Mouse (Mus musculus): Measurements from ENCODE around the gene Tmc7.

The Tmc7 gene

DNA sequence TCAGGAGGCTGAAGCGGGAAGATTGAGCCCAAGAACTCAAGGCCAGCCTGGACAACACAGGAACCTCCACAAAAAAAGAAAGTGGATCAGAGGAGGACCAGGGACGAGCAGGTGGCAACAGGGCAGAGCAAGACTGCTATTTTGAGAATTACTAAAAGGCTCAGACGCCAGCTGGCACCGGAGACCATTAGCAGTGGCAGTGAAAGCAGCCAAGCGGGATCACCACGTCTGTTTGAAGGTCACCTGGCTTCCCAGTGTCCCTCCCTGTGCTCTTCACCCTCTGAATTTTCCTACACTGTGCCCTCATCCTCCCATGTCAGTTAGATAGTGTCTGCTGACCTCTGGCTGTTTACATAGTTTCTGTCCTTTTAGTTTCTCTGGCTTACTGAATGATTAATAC lies 1.3 kb upstream of the Tmc7 start:
- DNase-seq (ENCODE audit: low read depth), result no peak

DNA sequence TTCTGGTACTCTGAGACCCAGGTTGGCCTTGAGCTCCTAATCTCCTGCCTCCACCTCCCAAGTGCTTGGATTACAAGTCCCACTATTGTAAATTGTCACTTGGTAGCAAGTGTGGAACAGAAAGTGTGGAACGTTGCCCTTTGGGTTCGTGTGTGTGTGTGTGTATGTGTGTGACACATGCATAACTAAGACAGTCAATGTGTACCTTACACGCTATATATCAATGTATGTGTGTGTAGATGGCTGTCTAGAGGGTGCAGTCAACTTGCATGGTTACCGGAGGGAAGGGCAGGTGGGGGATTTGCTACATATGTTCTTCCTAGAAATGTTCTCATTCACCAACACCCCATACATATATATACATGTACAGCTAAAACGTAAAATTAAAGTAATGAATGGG lies 390 bp upstream of the Tmc7 start:
- no peak for DNase-seq (ENCODE audit: low read depth)

DNA sequence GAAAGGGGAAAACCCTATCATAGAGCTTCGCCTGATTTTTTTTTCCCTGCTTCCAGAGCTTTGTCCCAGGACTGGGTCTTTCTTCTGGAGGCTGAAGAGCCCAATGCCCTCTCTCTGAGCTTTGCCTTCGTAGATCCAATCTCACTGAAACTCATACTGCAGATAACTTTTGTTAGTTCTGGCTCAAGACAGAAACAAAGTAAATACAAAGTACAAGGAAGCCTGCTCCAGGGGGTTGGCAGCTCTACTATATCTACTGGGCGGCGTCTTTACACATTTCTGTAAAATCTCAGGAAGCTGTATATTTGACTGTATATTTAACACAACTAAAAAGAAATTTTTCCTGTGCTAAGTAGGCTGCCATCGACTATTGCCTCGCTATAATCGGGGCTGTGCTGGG lies 715 bp downstream of the Tmc7 start:
- DNase-seq (ENCODE audit: low read depth), result no peak

DNA sequence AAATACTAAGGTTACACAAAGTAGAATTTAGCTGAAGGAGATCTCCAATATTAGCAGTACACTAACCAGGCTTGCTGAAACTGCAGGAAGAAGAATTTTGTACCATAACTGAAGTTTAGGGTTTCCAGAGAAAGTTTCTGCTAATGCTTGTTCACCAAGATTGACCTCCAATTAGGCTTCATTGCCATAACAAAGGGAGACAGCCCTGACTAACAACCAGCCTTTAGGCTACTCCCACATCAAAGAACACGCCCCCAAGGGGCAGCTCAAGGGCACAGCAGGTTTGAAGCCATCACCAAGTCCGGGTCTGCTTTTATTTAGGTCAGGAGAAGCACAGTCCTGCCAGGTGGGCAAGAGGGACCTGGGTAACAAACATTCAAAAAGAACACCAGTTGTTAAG lies 4.6 kb downstream of the Tmc7 start:
- no peak for DNase-seq (ENCODE audit: low read depth)

DNA sequence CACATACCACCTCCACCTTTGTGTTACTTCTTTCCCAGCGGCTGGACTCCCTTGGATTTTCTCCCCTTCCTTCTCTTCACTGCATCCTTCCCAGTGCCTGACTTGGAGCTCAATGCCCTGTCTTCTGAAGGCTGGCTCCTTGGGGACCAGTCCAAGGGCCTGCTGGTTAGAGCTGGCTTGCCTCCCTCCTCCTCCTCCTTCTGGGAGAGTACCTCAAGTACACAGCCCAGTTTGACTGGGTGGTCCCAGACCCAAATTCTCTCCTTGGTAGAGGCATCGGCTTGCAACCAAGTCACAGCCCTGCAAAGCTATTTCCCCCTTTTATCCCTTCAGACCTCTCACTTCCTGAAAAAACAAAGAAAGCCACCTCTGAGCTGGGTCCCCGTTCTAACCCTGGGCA lies 6.3 kb downstream of the Tmc7 start:
- DNase-seq (ENCODE audit: low read depth), result no peak

DNA sequence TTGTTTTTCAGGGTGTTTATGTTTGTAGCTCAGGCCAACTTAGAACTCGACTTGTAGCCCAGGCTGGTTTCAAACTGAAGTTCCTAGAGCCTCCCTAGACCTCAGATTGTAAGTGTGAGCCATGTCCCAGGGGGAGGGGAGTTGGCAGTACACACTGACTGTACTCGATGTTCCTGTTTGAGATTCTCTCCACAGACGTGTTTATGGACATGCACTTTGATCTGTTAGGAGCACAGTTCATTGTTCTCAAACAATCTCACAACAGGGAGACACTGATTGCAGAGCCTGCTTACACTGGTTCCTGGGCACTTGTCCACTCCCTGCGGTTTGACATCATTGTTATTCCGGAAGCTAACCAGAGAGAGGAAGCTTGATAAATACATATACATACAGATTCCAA lies 12.5 kb downstream of the Tmc7 start:
- no peak for DNase-seq (ENCODE audit: low read depth)

DNA sequence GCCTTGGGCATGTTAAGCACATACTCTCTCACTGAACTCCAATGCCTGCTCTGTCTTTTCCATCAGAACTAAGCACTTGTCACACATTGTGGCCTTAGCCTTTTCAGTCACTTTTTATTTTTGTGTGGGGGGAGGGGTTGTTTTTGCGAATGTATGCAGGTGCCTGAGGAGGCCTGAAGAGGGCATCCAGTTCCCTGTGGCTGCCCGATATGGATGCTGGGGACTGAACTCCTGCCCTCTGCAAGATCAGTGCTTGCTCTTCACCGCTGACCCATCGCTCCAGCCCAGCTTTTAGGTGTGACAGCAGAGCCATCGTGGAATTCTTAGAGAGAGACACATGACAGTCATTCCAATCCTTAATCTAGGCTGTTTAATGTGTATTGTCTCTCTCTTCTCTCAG lies 13.2 kb downstream of the Tmc7 start:
- no peak for DNase-seq (ENCODE audit: low read depth)

DNA sequence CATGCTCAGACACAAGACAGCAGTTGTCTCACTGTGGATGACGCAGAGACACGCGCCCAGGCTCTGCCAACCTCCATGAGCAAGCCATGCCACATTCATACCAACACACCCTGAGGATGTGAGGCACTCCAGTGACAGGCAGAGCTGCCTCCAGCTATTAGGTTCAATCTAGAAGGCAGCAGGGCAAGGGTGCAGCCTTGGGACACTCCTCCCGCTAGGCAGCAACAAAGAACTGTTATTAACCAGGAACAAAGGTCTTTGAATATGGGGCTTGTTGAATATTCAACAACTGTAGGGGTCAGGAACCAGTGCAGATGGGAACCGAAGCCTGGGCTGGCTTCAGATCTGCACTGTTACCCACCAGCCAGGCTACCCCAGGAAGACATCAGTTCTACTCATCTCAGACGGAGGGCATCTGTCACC lies 15.4 kb downstream of the Tmc7 start:
- DNase-seq (ENCODE audit: low read depth), result no peak

DNA sequence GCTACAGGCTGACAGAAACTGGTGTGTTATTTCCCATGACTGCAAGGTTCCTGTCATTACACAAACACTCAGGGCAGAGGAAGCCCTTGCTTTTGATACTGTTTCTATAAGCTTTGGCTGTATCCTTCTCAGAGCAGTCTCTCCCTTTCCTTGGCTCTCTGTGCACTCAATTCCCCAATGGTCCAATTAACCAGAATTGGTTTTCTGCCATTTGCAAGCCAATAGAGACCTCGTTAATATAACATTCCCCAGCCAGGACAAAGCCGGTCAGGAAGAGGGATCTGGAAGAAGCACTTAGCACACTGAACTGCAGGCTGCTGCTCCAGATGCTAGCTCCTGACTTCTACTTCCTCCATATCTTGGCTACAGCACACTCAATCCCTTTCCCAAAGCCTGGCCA lies 30.2 kb downstream of the Tmc7 start:
- DNase-seq (ENCODE audit: low read depth), result no peak

DNA sequence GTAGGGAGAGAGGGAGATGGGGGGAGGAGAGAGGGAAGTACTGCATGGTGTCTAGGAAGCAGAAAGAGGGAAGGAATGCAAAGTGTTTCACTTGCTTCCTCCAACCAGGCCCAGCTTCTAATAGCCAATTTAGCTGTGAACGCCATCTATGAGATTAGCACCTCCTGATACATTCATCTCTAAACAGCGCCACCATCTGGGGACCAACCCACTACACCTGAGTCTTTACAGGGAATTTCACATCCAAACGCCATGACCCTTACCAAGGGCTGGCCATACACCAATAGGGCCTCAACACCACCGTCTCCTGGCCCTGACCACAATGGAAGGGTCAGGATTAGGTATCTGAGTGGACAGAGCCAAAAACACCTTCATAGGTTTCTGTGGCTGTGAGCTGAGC lies 30.7 kb downstream of the Tmc7 start:
- no peak for DNase-seq (ENCODE audit: low read depth)

DNA sequence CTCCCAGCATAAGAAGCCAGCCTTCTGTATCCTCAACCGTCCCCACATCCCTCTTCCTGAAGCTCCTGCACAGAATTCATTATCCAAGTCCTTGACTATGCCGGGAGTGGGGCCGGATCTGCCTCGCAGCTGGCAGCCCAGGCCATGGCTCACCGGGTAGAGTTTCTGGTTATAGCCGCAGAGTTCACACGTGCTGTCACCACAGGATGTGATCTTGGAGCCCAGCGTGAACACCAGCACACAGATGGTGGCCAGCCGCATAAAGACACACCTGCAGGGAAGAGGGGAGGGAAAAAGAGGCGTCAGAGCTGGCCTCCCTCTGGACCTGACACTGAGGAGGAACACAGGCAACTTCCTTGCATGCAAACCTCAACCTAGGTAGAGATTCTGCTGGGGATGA lies 37.1 kb downstream of the Tmc7 start:
- no peak for DNase-seq (ENCODE audit: low read depth)

DNA sequence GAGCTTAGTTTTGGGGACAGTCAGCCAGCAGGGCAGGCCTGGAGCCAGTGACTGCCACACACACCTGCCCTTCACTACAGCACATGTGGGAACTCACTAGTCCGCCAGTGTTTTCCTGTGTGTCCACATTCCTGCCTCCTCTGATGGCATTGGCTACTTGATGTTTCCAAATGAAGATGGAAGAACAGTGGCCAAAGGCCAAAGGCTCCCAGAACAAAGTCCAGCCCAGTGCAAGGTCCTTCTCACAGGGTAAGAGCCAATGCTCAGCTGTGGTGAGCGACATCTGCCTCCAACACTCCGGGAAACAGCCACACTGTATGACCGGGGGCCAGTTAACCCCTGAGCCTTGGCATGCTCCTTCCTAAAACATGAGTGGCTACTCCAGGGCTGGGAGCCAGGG lies 40.4 kb downstream of the Tmc7 start:
- no peak for DNase-seq (ENCODE audit: low read depth)

DNA sequence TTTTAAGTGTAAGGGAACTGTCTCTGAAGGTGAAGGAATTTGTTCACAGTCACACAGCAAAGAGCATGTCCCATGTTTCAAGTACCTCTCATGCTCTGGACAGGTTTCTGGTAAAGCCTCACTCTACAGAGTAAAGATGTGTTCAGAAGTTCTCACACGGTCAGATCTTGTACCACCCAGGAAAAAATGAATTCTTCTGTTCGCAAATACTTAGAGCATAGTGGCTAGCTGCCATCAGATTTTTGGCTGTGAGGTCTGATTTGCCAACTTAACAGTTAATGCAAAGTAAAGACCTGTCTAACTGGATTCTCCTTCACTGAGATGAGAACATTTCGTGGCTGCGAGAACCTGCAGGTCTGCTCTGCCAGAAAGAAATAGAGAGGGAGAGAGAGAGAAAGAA lies 49.5 kb downstream of the Tmc7 start:
- no peak for DNase-seq (ENCODE audit: low read depth)

DNA sequence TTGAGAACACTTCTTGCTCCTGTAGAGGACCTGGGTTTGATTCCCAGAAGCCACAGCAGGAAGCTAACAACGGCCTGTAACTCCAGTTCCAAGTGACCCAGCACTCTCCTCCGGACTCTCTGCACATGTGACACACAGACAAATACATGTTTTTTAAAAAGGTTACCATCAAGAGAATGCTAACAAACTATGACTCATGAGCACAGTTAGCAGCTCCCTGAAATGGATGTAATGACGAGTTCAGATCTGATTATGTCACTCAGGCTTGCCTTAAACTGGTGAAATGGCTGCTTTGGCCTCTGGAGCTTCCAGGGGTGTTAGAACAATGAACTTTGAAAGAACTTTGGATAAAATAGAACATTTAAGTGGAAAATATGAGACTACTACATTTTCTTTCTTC lies 50.2 kb downstream of the Tmc7 start:
- DNase-seq (ENCODE audit: low read depth), result no peak

DNA sequence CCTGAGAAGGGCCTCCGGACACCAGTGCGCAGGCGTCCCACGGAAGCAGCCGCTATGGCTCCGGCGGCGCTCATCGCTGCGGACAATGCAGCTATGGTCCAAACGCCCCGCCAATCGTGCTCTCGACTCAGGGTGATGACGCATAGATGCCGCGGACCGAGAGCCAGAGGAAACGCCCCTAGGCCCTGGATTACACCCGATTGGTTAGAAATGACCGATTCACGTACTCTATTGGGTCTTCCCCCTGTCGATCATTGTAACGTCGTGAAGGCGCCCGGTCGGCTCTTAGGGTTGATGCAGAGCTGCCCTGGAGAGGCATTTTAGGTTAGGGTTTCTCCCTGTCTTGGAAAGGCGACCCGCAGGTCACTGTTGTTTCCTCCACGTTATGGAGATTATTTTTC lies 51.4 kb downstream of the Tmc7 start, which contains the start of gene Coq7:
Gene Coq7 (minus strand): TSS at position 179 of the 401 bp plus-strand sequence.
- DNase-seq (ENCODE audit: low read depth), result peak; percentile 98

DNA sequence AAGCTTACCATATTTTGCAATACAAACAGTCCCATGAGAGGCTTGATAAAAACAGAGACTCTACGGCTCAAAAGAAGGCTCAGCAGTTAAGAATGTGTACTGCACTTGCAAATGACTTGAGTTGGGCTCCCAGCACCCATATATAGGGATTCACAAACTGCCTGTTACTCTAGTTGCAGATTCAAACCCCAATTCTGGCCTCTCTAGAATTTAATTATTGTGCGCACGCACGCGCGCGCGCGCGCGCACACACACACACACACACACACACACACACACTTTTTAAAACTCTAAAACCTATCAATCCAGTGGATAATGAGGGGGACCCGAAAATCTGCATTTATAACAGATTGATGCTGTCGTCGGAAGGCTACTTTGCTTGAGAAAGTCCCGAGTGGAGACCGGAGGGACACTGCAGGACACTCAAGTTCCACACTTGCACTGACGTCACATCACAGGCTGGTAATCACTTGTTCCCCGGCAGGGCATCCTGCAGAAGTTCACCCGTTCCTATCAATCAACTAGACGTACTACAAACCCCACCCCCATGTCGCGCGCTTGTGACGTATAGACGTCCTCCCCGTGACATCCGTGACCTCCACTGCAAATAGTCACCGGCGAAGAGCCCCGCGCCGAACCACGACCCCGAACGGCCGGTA lies 51.9 kb downstream of the Tmc7 start:
- DNase-seq (ENCODE audit: low read depth), result peak; percentile 89

DNA sequence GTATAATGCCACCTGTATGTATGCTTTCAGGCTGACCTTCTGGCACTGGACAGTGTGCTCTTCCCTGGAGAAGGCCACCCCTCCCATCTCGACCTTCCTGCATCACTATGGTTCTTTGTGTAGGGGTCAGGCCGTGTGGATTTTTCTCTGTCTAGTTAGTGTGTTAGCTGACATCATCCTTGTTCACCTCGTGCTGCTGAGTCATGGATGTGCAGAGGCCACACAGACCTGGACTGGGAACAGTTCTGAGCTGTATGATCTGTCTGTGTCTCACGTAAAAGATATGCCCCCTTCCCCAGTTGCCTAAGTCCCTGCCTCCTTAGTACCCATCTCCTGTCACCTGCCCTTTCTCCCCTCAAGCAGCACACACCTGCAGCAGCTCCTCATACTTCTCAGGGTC lies 57.6 kb downstream of the Tmc7 start:
- DNase-seq (ENCODE audit: low read depth), result no peak

DNA sequence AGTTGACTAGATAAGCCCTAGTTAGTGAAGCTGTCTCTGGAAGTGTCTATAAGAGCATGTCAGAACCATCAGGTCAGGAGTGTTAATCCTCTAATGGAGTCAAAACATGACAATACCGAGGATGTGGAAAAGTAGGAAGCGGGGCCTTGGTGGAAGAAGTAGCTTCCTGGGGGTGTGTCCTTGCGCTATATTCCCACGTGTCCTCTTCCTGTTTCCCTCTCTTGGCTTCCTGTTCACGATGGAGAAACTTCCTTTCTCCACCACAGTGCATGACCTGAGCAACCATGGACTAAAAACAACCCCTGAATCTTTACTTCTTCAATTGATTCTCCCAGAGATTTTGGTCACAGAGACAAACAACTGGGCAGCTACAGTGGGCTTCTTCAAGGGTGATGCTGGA lies 62.5 kb downstream of the Tmc7 start:
- no peak for DNase-seq (ENCODE audit: low read depth)

DNA sequence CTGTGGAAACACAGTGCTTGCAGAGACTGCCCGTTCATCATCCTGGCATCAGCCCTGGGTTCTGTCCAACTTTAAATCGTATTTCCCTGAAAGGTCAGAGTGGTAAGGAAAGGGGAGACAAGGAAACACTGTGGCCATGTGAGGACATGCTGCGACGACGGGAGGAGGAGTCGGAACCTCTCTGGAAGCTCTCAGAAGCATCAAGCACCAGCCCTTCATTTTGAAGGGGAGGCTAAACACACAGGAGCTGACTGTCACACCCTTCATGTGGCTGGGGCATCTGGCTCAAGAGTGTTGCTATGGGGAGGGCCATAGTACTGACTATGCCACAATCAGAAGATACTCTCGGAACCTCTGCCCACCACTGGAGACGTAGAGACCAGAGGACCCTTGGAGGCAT lies 64.9 kb downstream of the Tmc7 start:
- no peak for DNase-seq (ENCODE audit: low read depth)

DNA sequence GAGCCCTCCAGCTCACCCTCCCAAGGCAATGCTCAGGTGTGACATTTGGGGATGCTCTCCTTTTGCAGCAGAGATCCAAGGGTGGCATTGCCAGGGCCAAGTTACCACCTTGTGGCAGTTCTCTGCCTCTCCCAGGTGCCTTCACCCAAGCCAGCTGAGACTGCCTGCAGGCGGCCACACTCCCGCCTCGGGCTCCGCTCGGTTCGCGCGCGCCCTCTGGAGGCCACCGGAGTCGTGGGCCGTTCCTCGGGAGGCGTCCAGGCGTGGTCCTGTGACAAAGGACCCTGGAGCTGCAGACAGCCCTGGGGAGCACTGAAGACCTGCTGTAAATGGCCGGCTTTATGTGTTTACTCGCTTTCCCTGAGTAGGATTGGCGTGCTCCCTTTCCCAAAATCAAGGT lies 65.8 kb downstream of the Tmc7 start:
- no peak for DNase-seq (ENCODE audit: low read depth)

DNA sequence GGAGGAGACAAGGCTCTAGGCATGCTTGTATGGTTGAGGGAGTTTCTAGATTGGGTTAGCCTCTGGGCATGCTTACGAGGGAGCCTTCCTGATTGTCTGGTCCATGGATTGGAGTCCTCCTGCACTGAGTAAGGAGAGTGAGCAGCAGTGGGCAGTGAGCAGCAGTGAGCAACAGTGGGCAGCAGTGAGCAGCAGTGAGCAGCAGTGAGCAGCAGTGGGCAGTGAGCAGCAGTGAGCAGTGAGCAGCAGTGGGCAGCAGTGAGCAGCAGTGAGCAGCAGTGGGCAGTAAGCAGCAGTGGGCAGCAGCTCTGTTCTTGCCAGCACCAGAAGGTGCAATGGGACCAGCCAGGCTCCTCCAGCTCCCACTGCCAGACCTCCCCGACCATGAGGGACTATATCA lies 66.7 kb downstream of the Tmc7 start:
- DNase-seq (ENCODE audit: low read depth), result no peak

DNA sequence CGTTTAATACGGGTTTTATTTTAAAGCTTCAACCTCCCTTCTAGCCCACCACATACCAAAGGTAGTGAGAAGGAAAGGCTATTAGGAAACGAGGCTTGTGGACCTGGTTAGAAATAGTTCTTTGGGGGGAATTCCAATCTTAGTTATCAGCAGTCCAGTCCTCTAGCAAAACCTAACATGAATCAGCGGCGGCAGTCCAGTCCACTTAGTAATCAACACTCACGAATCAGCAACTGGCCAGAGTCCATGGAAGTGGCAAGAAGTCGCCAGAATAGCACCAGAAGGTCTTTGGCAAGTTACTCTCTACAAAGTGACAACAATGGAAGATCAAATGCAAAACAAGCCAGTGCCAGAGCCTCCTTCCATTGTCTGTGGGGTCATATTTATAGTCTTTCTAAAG lies 76.0 kb downstream of the Tmc7 start:
- DNase-seq (ENCODE audit: low read depth), result no peak

DNA sequence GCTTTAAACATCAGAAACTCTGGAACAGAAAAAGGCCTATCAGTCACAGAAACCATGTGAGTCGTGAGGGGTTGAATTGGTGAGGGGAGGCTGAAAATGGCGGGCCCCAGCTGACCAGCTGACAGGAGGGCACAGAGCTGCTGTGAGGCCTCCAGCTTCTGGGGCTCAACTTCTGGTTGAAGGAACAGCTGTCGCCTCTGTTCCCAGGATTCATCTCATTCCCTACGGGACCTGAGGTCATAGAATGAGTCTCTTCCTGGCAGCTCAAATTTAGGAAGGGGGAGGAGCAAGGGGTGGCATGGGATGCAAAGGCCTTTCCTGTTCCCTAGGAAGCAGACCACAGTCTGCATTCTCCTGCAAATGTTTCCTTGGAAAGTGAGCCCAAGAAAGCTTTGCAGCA lies 80.7 kb downstream of the Tmc7 start:
- no peak for DNase-seq (ENCODE audit: low read depth)

DNA sequence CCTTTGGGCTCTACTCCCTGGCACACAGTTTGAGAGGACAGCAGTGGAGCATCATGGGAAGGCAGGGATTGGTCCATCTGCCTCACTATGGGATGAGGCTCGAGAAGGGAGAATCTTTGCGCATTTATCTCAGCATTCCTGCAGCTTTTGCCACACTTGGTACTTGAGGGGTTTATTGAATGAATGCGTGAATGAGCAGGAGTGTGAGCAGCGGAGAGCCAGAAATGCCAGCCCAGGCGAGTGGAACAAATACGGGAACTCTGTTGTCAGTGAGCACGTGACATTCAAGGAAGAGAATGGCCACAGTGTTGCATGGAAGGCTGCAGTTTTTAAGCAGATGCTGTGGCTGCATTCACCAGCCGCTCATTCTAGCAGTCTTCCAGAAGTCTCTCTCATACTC lies 82.2 kb downstream of the Tmc7 start:
- no peak for DNase-seq (ENCODE audit: low read depth)
